Mouse (Mus musculus) sigmoid colon, adult 10 weeks (tissue): ENCODE data around the gene Gm10273. TPM values are rescaled to one million over a fixed set of nuclear protein-coding genes. Genes with fewer than 3 reads are reported as not detected.

Experiments used
- polyA plus RNA-seq: library from polyadenylated mRNA; stranded (reverse); fragments of 350-450 nt; fragmentation: Illumina TruSeq; extraction: RNeasy Lipid Tissue Mini Kit (QIAGEN cat#74804); gene quantifications from one replicate; pipeline ENCODE4 v1.2.3, GENCODE M21; 2014; ENCODE audit warnings: low read depth, low replicate concordance

Gene Gm10273
- 12.6 TPM for polyA plus RNA-seq

GRCm38 (mm10) chr10:59395461-59395860, at the start of gene Gm10273:
TSS of gene Gm10273 (plus strand) at chr10:59395632.

GRCm38 (mm10) chr10:59402899-59403792, 7.7 kb downstream of the Gm10273 start, which contains the start of gene Pla2g12b:
TSS of gene Pla2g12b (plus strand) at chr10:59403660.

GRCm38 (mm10) chr10:59441735-59442134, 46.3 kb downstream of the Gm10273 start, which contains the start of gene Oit3:
TSS of gene Oit3 (minus strand) at chr10:59441778.

Other genes with a start within 250 kb of the Gm10273 start
- 46.1 TPM for gene Sept10, start 173.8 kb upstream of the Gm10273 start, polyA plus RNA-seq
- gene Sowahc, start 173.7 kb upstream of the Gm10273 start, polyA plus RNA-seq, result 155 TPM
- gene P4ha1, start 72.3 kb upstream of the Gm10273 start, polyA plus RNA-seq, result 22.1 TPM
- gene Pla2g12b, start 8.0 kb downstream of the Gm10273 start, polyA plus RNA-seq, result not detected
- gene Oit3, start 46.1 kb downstream of the Gm10273 start, polyA plus RNA-seq, result not detected
- gene Gm10322, start 220.4 kb downstream of the Gm10273 start, polyA plus RNA-seq, result not detected
- gene Mcu, start 221.1 kb downstream of the Gm10273 start, polyA plus RNA-seq, result 85.7 TPM